Mouse (Mus musculus) lung, postnatal 0 days (tissue): ENCODE results near the gene Dus2.
"Not testable (repeated sequence)": the region's sequence is repeated elsewhere in the genome, so short reads cannot be mapped to it uniquely, and the experiment has no call there.

ENCODE experiments used
- CTCF ChIP-seq: IDR thresholded peaks from 2 replicates; pipeline ENCODE4 v1.5.1; 2016; ENCODE audit warnings: antibody characterized with exemption, mild to moderate bottlenecking
- EP300 ChIP-seq: IDR thresholded peaks from 2 replicates; pipeline ENCODE4 v1.6.1; 2016; ENCODE audit warnings: antibody characterized with exemption, mild to moderate bottlenecking, control low read depth

- TF ChIP-seq CTCF, result peak; percentile 17; the same call in 1 of the 2 replicates
- TF ChIP-seq EP300, result not testable (repeated sequence)
Observed at GRCm38 (mm10) chr8:106007891-106008290, 16.8 kb downstream of the Dus2 start.
